Mouse (Mus musculus) MEL (cell line): ENCODE data around the gene Olfr642. TPM values are rescaled to one million over a fixed set of nuclear protein-coding genes. Genes with fewer than 3 reads are reported as not detected.

ENCODE experiments used
- DNase-seq: peaks from one replicate; pipeline ENCODE4 v3.0.0; 2011; ENCODE audit warnings: low read depth, low spot score
- H3K27ac ChIP-seq: 2 replicates; pipeline ENCODE4 v1.5.1; 2012; ENCODE audit warnings: low read depth, mild to moderate bottlenecking, control low read depth, low read length, moderate library complexity; ENCODE audit not compliant: control insufficient read depth
- H3K27me3 ChIP-seq, 2 experiments: fragments of 150-350 bp in 1 of 2; sonication (generic) in 1 of 2; 2 replicates each; pipeline ENCODE4 v1.6.1; 2012; ENCODE audit warnings: low read length in 2 of 2, mild to moderate bottlenecking in 2 of 2, improper control_type of control experiment in 1 of 2, moderate library complexity in 1 of 2; ENCODE audit not compliant: insufficient read depth in 2 of 2, control insufficient read depth in 1 of 2
- H3K36me3 ChIP-seq, 2 experiments: 2 replicates each; pipeline ENCODE4 v1.6.1; 2012 to 2014; ENCODE audit warnings: low read length in 2 of 2, improper control_type of control experiment in 1 of 2, inconsistent platforms in 1 of 2, mild to moderate bottlenecking in 1 of 2; ENCODE audit not compliant: insufficient read depth in 2 of 2, control insufficient read depth in 1 of 2
- H3K4me1 ChIP-seq, 2 experiments: fragments of 150-350 bp in 1 of 2; sonication (generic) in 1 of 2; 2 replicates each; pipeline ENCODE4 v1.6.1; 2012; ENCODE audit warnings: low read length in 2 of 2, improper control_type of control experiment in 1 of 2, mild to moderate bottlenecking in 1 of 2; ENCODE audit not compliant: insufficient read depth in 2 of 2, control insufficient read depth in 1 of 2
- H3K4me3 ChIP-seq, 2 experiments: fragments of 150-350 bp in 1 of 2; sonication (generic) in 1 of 2; 2 replicates each; pipeline ENCODE4 v1.5.1; 2012; ENCODE audit warnings: low read depth in 2 of 2, low read length in 2 of 2, mild to moderate bottlenecking in 2 of 2, moderate library complexity in 2 of 2, control low read depth in 1 of 2, improper control_type of control experiment in 1 of 2; ENCODE audit not compliant: control insufficient read depth in 1 of 2, insufficient read depth in 1 of 2
- H3K79me2 ChIP-seq: 2 replicates; pipeline ENCODE4 v1.6.1; 2012; ENCODE audit warnings: mild to moderate bottlenecking, low read length, moderate library complexity; ENCODE audit not compliant: control insufficient read depth, poor library complexity, insufficient read depth
- H3K9ac ChIP-seq: 2 replicates; pipeline ENCODE4 v1.6.1; 2012; ENCODE audit warnings: low read depth, mild to moderate bottlenecking, control low read depth, low read length, moderate library complexity; ENCODE audit not compliant: control insufficient read depth, poor library complexity, severe bottlenecking
- H3K9me3 ChIP-seq: fragments of 150-350 bp; sonication (generic); replicated peaks from 2 replicates; pipeline ENCODE4 v1.6.1; 2012; ENCODE audit warnings: mild to moderate bottlenecking, low read length, improper control_type of control experiment, moderate library complexity; ENCODE audit not compliant: insufficient read depth
- BHLHE40 ChIP-seq: IDR thresholded peaks from 2 replicates; pipeline ENCODE4 v1.6.1; 2012; ENCODE audit warnings: low read depth, mild to moderate bottlenecking, inconsistent platforms, low read length, improper control_type of control experiment, borderline replicate concordance
- CHD2 ChIP-seq: IDR thresholded peaks from 2 replicates; pipeline ENCODE4 v1.6.1; 2011; ENCODE audit warnings: low read length, improper control_type of control experiment
- E2F4 ChIP-seq: IDR thresholded peaks from 2 replicates; pipeline ENCODE4 v1.6.1; 2011; ENCODE audit warnings: low read depth, low read length, improper control_type of control experiment, borderline replicate concordance
- EP300 ChIP-seq, 2 experiments: IDR thresholded peaks; 2 replicates each; pipeline ENCODE4 v1.6.1; 2011; ENCODE audit warnings: improper control_type of control experiment in 2 of 2, low read length in 2 of 2, low read depth in 1 of 2, mild to moderate bottlenecking in 1 of 2
- ETS1 ChIP-seq: IDR thresholded peaks from 2 replicates; pipeline ENCODE4 v1.6.1; 2012; ENCODE audit warnings: low read depth, mild to moderate bottlenecking, inconsistent platforms, low read length, improper control_type of control experiment, moderate library complexity
- HCFC1 ChIP-seq: IDR thresholded peaks from 2 replicates; pipeline ENCODE4 v1.6.1; 2012; ENCODE audit warnings: low read depth, mild to moderate bottlenecking, inconsistent platforms, low read length, improper control_type of control experiment, moderate library complexity
- JUND ChIP-seq: IDR thresholded peaks from 2 replicates; pipeline ENCODE4 v1.6.1; 2011; ENCODE audit warnings: low read depth, mild to moderate bottlenecking, improper control_type of control experiment, low read length
- MAFK ChIP-seq: IDR thresholded peaks from 2 replicates; pipeline ENCODE4 v1.6.1; 2011; ENCODE audit warnings: low read depth, mild to moderate bottlenecking, low read length, improper control_type of control experiment, borderline replicate concordance
- MAZ ChIP-seq: IDR thresholded peaks from 2 replicates; pipeline ENCODE4 v1.6.1; 2012; ENCODE audit warnings: low read depth, mild to moderate bottlenecking, inconsistent platforms, low read length, improper control_type of control experiment
- MYB ChIP-seq: IDR thresholded peaks from 2 replicates; pipeline ENCODE4 v1.6.1; 2011; ENCODE audit warnings: mild to moderate bottlenecking, low read depth, low read length, improper control_type of control experiment
- MYC ChIP-seq: IDR thresholded peaks from 2 replicates; pipeline ENCODE4 v1.6.1; 2011; ENCODE audit warnings: low read depth, mild to moderate bottlenecking, low read length, improper control_type of control experiment, moderate library complexity
- NELFE ChIP-seq: IDR thresholded peaks from 2 replicates; pipeline ENCODE4 v1.6.1; 2011; ENCODE audit warnings: low read depth, low read length, improper control_type of control experiment
- POLR2A ChIP-seq, 2 experiments: IDR thresholded peaks; 2 replicates each; pipeline ENCODE4 v1.6.1; 2011 to 2012; ENCODE audit warnings: low read length in 2 of 2, mild to moderate bottlenecking in 2 of 2, control low read depth in 1 of 2, improper control_type of control experiment in 1 of 2, low read depth in 1 of 2, moderate library complexity in 1 of 2; ENCODE audit not compliant: control insufficient read depth in 1 of 2, insufficient read depth in 1 of 2, poor library complexity in 1 of 2
- RAD21 ChIP-seq: IDR thresholded peaks from 2 replicates; pipeline ENCODE4 v1.6.1; 2011; ENCODE audit warnings: mild to moderate bottlenecking, low read depth, low read length, improper control_type of control experiment
- SIN3A ChIP-seq: IDR thresholded peaks from 2 replicates; pipeline ENCODE4 v1.6.1; 2012; ENCODE audit warnings: low read length, improper control_type of control experiment, inconsistent platforms
- TBP ChIP-seq: IDR thresholded peaks from 2 replicates; pipeline ENCODE4 v1.8.0; 2011; ENCODE audit warnings: low read depth, low read length, improper control_type of control experiment
- TCF12 ChIP-seq: IDR thresholded peaks from 2 replicates; pipeline ENCODE4 v1.6.1; 2014; ENCODE audit warnings: low read depth, mild to moderate bottlenecking, inconsistent platforms, low read length, improper control_type of control experiment, moderate library complexity
- USF2 ChIP-seq, 2 experiments: IDR thresholded peaks; 2 replicates each; pipeline ENCODE4 v1.6.1; 2011 to 2012; ENCODE audit warnings: improper control_type of control experiment in 2 of 2, low read length in 2 of 2, borderline replicate concordance in 1 of 2, inconsistent platforms in 1 of 2, low read depth in 1 of 2, mild to moderate bottlenecking in 1 of 2; ENCODE audit not compliant: insufficient read depth in 1 of 2
- ZC3H11A ChIP-seq: IDR thresholded peaks from 2 replicates; pipeline ENCODE4 v1.6.1; 2012; ENCODE audit warnings: low read depth, mild to moderate bottlenecking, inconsistent platforms, low read length, improper control_type of control experiment
- polyA plus RNA-seq, 2 experiments: library from polyadenylated mRNA; stranded (reverse) in 1 of 2; unstranded in 1 of 2; fragments of >175 nt in 1 of 2; fragments of >200 nt in 1 of 2; gene quantifications; 2 replicates each; pipeline versions ENCODE4 v1.2.1 to v1.2.4; 2012; ENCODE audit warnings: low replicate concordance in 2 of 2, low read depth in 1 of 2; ENCODE audit not compliant: insufficient read length in 2 of 2, insufficient read depth in 1 of 2, missing spikeins in 1 of 2
- total RNA-seq: library from RNA; depleted of rRNA; stranded (reverse); fragments of 300-350 nt; gene quantifications from 2 replicates; pipeline ENCODE4 v1.2.3, GENCODE M21; 2012

Olfr642 gene
- total and polyA plus RNA-seq, 3 experiments: not detected

DNA sequence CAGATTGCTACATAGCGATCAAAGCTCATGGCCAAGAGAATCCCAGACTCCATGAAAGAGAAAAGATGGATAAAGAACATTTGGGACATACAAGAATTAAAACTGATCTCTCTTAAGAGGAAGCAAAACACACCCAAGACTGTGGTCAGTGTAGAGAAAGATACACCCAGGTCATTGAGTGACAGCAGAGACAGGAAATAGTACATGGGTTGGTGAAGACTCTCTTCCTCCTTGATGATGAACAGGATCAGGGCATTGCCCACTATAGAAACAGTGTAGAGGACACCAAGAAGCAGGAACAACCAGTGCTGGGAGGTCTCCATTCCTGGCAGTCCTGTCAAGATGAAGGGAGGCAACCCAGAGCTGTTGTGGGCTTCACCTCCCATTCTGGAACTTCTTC lies 6.7 kb upstream of the Olfr642 start:
- TF ChIP-seq HCFC1 (no peak), BHLHE40 (no peak), EP300 (IDR thresholded peaks at IDR 0.05; ENCODE audit: low read depth in 1 of 2, low read length in 2 of 2) (no peak), E2F4 (no peak), ZC3H11A (no peak), MAFK (no peak), MYC (no peak)
- no peak overlapping the region for H3K27ac ChIP-seq
- H3K9ac ChIP-seq: no peak overlapping the region
- H3K4me1 ChIP-seq: no peaks in the 10 kb centered on the region
- H3K4me3 ChIP-seq: no peak overlapping the region
- H3K36me3 ChIP-seq: no peaks in the 10 kb centered on the region
- no peaks in the 10 kb centered on the region for H3K9me3 ChIP-seq
- no peak for DNase-seq
- no peaks in the 10 kb centered on the region; a peak in 2 of 4 replicates for H3K27me3 ChIP-seq
- H3K79me2 ChIP-seq: no peaks in the 10 kb centered on the region

- Histone ChIP-seq H3K9me3 (no peaks in the 10 kb centered on the region), H3K27me3 (no peaks in the 10 kb centered on the region), H3K4me1 (no peaks in the 10 kb centered on the region), H3K27ac (no peak overlapping the region), H3K79me2 (no peaks in the 10 kb centered on the region), H3K4me3 (no peak overlapping the region), H3K36me3 (no peaks in the 10 kb centered on the region), H3K9ac (no peak overlapping the region)
- peak; percentile 5 for DNase-seq
- TF ChIP-seq TCF12 (no peak), SIN3A (no peak), NELFE (no peak), MYB (no peak), EP300 (IDR thresholded peaks at IDR 0.05; ENCODE audit: low read depth in 1 of 2, low read length in 2 of 2) (no peak), ETS1 (no peak), POLR2A (IDR thresholded peaks at IDR 0.05; ENCODE audit: control insufficient read depth in 1 of 2, insufficient read depth in 1 of 2, low read depth in 1 of 2, low read length in 2 of 2, poor library complexity in 1 of 2) (no peak), MAFK (no peak), RAD21 (no peak), USF2 (IDR thresholded peaks at IDR 0.05; ENCODE audit: borderline replicate concordance in 1 of 2, insufficient read depth in 1 of 2, low read depth in 1 of 2, low read length in 2 of 2) (no peak), JUND (no peak), MAZ (no peak), ZC3H11A (no peak), TBP (no peak), CHD2 (no peak)
Observed at GRCm38 (mm10) chr7:104050745-104051144, 1.7 kb downstream of the Olfr642 start.
